Mouse (Mus musculus) bone marrow, adult 2 months (tissue): ENCODE data around the gene Kif18b. TPM values are rescaled to one million over a fixed set of nuclear protein-coding genes. Genes with fewer than 3 reads are reported as not detected.

Experiments
- H3K27ac ChIP-seq: fragments of 200-500 bp; 2 replicates; pipeline ENCODE4 v1.5.1; 2012; ENCODE audit warnings: low read depth, mild to moderate bottlenecking, control low read depth, inconsistent platforms, low read length; ENCODE audit not compliant: control insufficient read depth, poor library complexity, insufficient read depth
- H3K4me1 ChIP-seq: fragments of 200-500 bp; 2 replicates; pipeline ENCODE4 v1.6.1; 2011; ENCODE audit warnings: low read length; ENCODE audit not compliant: control insufficient read depth, insufficient read depth
- H3K4me3 ChIP-seq: fragments of 200-500 bp; replicated peaks from 2 replicates; pipeline ENCODE3; 2011; ENCODE audit warnings: mild to moderate bottlenecking, low read depth, low read length, control low read depth; ENCODE audit not compliant: control insufficient read depth
- CTCF ChIP-seq: fragments of 200-500 bp; IDR thresholded peaks from 2 replicates; pipeline ENCODE4 v1.5.1; 2011; ENCODE audit warnings: low read length, control low read depth; ENCODE audit not compliant: control insufficient read depth, insufficient read depth
- POLR2A ChIP-seq: fragments of 200-500 bp; IDR thresholded peaks from 2 replicates; pipeline ENCODE4 v1.6.1; 2011; ENCODE audit warnings: low read depth, mild to moderate bottlenecking, control low read depth, low read length, borderline replicate concordance; ENCODE audit not compliant: control insufficient read depth
- WGBS: fragments of 180-500 bp; shearing (Covaris S2); methylation state at CpG from one replicate; pipeline ENCODE4 v1.1.7; 2018; 5-methylcytosine and 5-hydroxymethylcytosine counted together
- polyA plus RNA-seq: library from polyadenylated mRNA; stranded (reverse); fragments of >200 nt; gene quantifications from 2 replicates; pipeline ENCODE4 v1.2.4, GENCODE M21; 2011; ENCODE audit warnings: low replicate concordance; ENCODE audit not compliant: missing spikeins, insufficient read depth, insufficient read length

Kif18b gene
- polyA plus RNA-seq, 1 experiment, result 37.0 TPM

- H3K27ac ChIP-seq, result peak within 1 kb of the TSS; percentile 89
- TF ChIP-seq POLR2A, result peak; percentile 65; the same call in 1 of the 2 replicates
- TF ChIP-seq CTCF, result no peak
- peak within 1 kb of the TSS; percentile 87 for H3K4me3 ChIP-seq
- WGBS, result under 1% methylated on average over 62 of the region's 62 CpGs
- H3K4me1 ChIP-seq, result no peaks in the 10 kb centered on the region
Observed at GRCm38 (mm10) chr11:102880585-102881313, 44.2 kb downstream of the Kif18b start, which contains the start of the genes Eftud2 and Ccdc103. Eftud2 (minus strand) TSS chr11:102880985. Ccdc103 (plus strand) TSS chr11:102881204.

GRCm38 (mm10) chr11:102879558-102879957 is 45.4 kb downstream of the Kif18b start:
- no peak for TF ChIP-seq CTCF
- TF ChIP-seq POLR2A, result no peak
- peak overlapping the region; percentile 24 for H3K4me3 ChIP-seq
- no peaks in the 10 kb centered on the region for H3K4me1 ChIP-seq
- 76% methylated on average over 2 of the region's 2 CpGs for WGBS
- no peak overlapping the region for H3K27ac ChIP-seq

- no peaks in the 10 kb centered on the region for H3K4me1 ChIP-seq
- WGBS, result 88% methylated on average over 7 of the region's 7 CpGs
Observed at GRCm38 (mm10) chr11:102874801-102875334, 50.1 kb downstream of the Kif18b start.

GRCm38 (mm10) chr11:102864272-102864671 is 60.7 kb downstream of the Kif18b start:
- TF ChIP-seq POLR2A (no peak), CTCF (no peak)
- Histone ChIP-seq H3K4me3 (no peak overlapping the region), H3K4me1 (no peaks in the 10 kb centered on the region), H3K27ac (no peak overlapping the region)
- 21% methylated on average over 4 of the region's 4 CpGs for whole genome bisulfite sequencing

More at GRCm38 (mm10) chr11:102874801-102875334, 50.1 kb downstream of the Kif18b start:
- Histone ChIP-seq H3K27ac (no peak overlapping the region), H3K4me3 (no peak overlapping the region)
- no peak for TF ChIP-seq CTCF
- TF ChIP-seq POLR2A, result no peak

- WGBS, result 93% methylated on average over 8 of the region's 8 CpGs
- Histone ChIP-seq H3K4me3 (no peak overlapping the region), H3K4me1 (no peaks in the 10 kb centered on the region), H3K27ac (no peak overlapping the region)
- TF ChIP-seq CTCF, result no peak
- no peak for TF ChIP-seq POLR2A
Observed at GRCm38 (mm10) chr11:102859933-102860332, 65.0 kb downstream of the Kif18b start.

GRCm38 (mm10) chr11:102858951-102859350 is 66.0 kb downstream of the Kif18b start:
- TF ChIP-seq CTCF, result no peak
- TF ChIP-seq POLR2A, result no peak
- Histone ChIP-seq H3K4me3 (no peak overlapping the region), H3K27ac (no peak overlapping the region), H3K4me1 (no peaks in the 10 kb centered on the region)
- 93% methylated on average over 11 of the region's 11 CpGs for WGBS

- Histone ChIP-seq H3K4me3 (no peak overlapping the region), H3K4me1 (no peaks in the 10 kb centered on the region), H3K27ac (no peak overlapping the region)
- no peak for TF ChIP-seq POLR2A
- TF ChIP-seq CTCF, result no peak
- WGBS, result 85% methylated on average over 6 of the region's 6 CpGs
Observed at GRCm38 (mm10) chr11:102855941-102856340, 69.0 kb downstream of the Kif18b start.

Other genes starting within 250 kb of the Kif18b start
- gene Ccdc43, start 227.3 kb downstream of the Kif18b start, polyA plus RNA-seq, result 8.1 and 17.1 TPM in 2 replicates
- gene Adam11, start 163.7 kb downstream of the Kif18b start, polyA plus RNA-seq, result 2.9 and 11.8 TPM in 2 replicates
- 0.41 and 3.4 TPM in 2 replicates for gene Gjc1, start 105.4 kb downstream of the Kif18b start, polyA plus RNA-seq
- 2.1 TPM in 1 of 2 replicates, not detected in the other for gene Higd1b, start 89.3 kb downstream of the Kif18b start, polyA plus RNA-seq
- gene Eftud2, start 44.1 kb downstream of the Kif18b start, polyA plus RNA-seq, result 77.3 and 159 TPM in 2 replicates
- gene Ccdc103, start 43.9 kb downstream of the Kif18b start, polyA plus RNA-seq, result 0.70 TPM in 1 of 2 replicates, not detected in the other
- gene Fam187a, start 40.0 kb downstream of the Kif18b start, polyA plus RNA-seq, result not detected in 2 replicates
- gene Gfap, start 24.2 kb downstream of the Kif18b start, polyA plus RNA-seq, result 8.1 and 11.4 TPM in 2 replicates
- gene C1ql1, start 21.6 kb upstream of the Kif18b start, polyA plus RNA-seq, result not detected in 2 replicates
- gene Nmt1, start 103.1 kb upstream of the Kif18b start, polyA plus RNA-seq, result 28.0 and 38.2 TPM in 2 replicates
- 10.0 and 13.9 TPM in 2 replicates for gene Dcakd, start 103.2 kb upstream of the Kif18b start, polyA plus RNA-seq
- 2.6 and 5.1 TPM in 2 replicates for gene Plcd3, start 176.5 kb upstream of the Kif18b start, polyA plus RNA-seq
- 25.5 and 34.1 TPM in 2 replicates for gene Acbd4, start 176.6 kb upstream of the Kif18b start, polyA plus RNA-seq
- 14.0 and 21.8 TPM in 2 replicates for gene Hexim1, start 191.1 kb upstream of the Kif18b start, polyA plus RNA-seq
- 2.8 and 5.7 TPM in 2 replicates for gene Hexim2, start 207.3 kb upstream of the Kif18b start, polyA plus RNA-seq
- gene Fmnl1, start 246.0 kb upstream of the Kif18b start, polyA plus RNA-seq, result 42.0 and 121 TPM in 2 replicates